Mouse (Mus musculus) myocyte (in vitro differentiated cells): Measurements from ENCODE around the gene Zfp750. TPM values are rescaled to one million over a fixed set of nuclear protein-coding genes. Genes with fewer than 3 reads are reported as not detected.
A peak's percentile ranks its signal among the peaks of the same experiment; 100 is the strongest.

ENCODE experiments used
- H3K27me3 ChIP-seq: one replicate; pipeline ENCODE4 v1.6.1; 2011; ENCODE audit not compliant: control insufficient read depth, insufficient read depth, insufficient read length
- H3K36me3 ChIP-seq: one replicate; pipeline ENCODE4 v1.6.1; 2011; ENCODE audit not compliant: control insufficient read depth, insufficient read depth
- H3K4me2 ChIP-seq: one replicate; pipeline ENCODE4 v1.6.1; 2011; ENCODE audit warnings: low read depth, control low read depth
- H3K4me3 ChIP-seq: one replicate; pipeline ENCODE4 v1.5.1; 2011; ENCODE audit warnings: mild to moderate bottlenecking, control low read depth, moderate library complexity
- H3K79me2 ChIP-seq: one replicate; pipeline ENCODE4 v1.6.1; 2011; ENCODE audit not compliant: control insufficient read depth, insufficient read depth
- H3ac ChIP-seq: one replicate; pipeline ENCODE4 v1.6.1; 2011; ENCODE audit not compliant: control insufficient read depth, insufficient read length
- CEBPB ChIP-seq: IDR thresholded peaks from 2 replicates; pipeline ENCODE4 v1.6.1; 2011; ENCODE audit warnings: mild to moderate bottlenecking, moderate library complexity; ENCODE audit not compliant: poor library complexity, insufficient read depth, severe bottlenecking
- E2F4 ChIP-seq: IDR thresholded peaks from one replicate; pipeline ENCODE4 v1.6.1; 2011; ENCODE audit warnings: mild to moderate bottlenecking, control low read depth, moderate library complexity; ENCODE audit not compliant: insufficient read depth
- MAX ChIP-seq: IDR thresholded peaks from one replicate; pipeline ENCODE4 v1.6.1; 2011; ENCODE audit warnings: low read depth, mild to moderate bottlenecking, control low read depth
- MYOD1 ChIP-seq, 3 experiments: IDR thresholded peaks; one replicate each; pipeline ENCODE4 v1.6.1; 2011; ENCODE audit warnings: control low read depth in 2 of 3, low read depth in 2 of 3, mild to moderate bottlenecking in 2 of 3, moderate library complexity in 1 of 3; ENCODE audit not compliant: insufficient read length in 2 of 3, control insufficient read depth in 1 of 3
- MYOG ChIP-seq, 3 experiments: IDR thresholded peaks; one replicate each; pipeline ENCODE4 v1.6.1; 2011; ENCODE audit warnings: control low read depth in 2 of 3, low read depth in 2 of 3, mild to moderate bottlenecking in 2 of 3; ENCODE audit not compliant: insufficient read length in 2 of 3, control insufficient read depth in 1 of 3, insufficient read depth in 1 of 3
- POLR2A ChIP-seq: IDR thresholded peaks from one replicate; pipeline ENCODE4 v1.6.1; 2011; ENCODE audit warnings: low read depth, mild to moderate bottlenecking, control low read depth, moderate library complexity; ENCODE audit not compliant: insufficient read length
- POLR2AphosphoS2 ChIP-seq: IDR thresholded peaks from one replicate; pipeline ENCODE4 v1.6.1; 2011; ENCODE audit warnings: low read depth, control low read depth; ENCODE audit not compliant: insufficient read length
- REST ChIP-seq: IDR thresholded peaks from one replicate; pipeline ENCODE4 v1.6.1; 2011; ENCODE audit warnings: mild to moderate bottlenecking, control low read depth, moderate library complexity; ENCODE audit not compliant: insufficient read depth, insufficient read length
- SRF ChIP-seq: IDR thresholded peaks from one replicate; pipeline ENCODE4 v1.6.1; 2011; ENCODE audit warnings: low read depth; ENCODE audit not compliant: control insufficient read depth, insufficient read length
- TCF12 ChIP-seq: IDR thresholded peaks from one replicate; pipeline ENCODE4 v1.6.1; 2011; ENCODE audit warnings: mild to moderate bottlenecking, control low read depth; ENCODE audit not compliant: poor library complexity, insufficient read depth, severe bottlenecking
- TCF3 ChIP-seq: IDR thresholded peaks from one replicate; pipeline ENCODE4 v1.6.1; 2011; ENCODE audit warnings: low read depth, control low read depth; ENCODE audit not compliant: insufficient read length
- USF1 ChIP-seq: IDR thresholded peaks from one replicate; pipeline ENCODE4 v1.6.1; 2011; ENCODE audit warnings: low read depth, mild to moderate bottlenecking, control low read depth, moderate library complexity
- polyA plus RNA-seq: library from polyadenylated mRNA; unstranded; fragments of >200 nt; fragmentation: generic; extraction: Trizol; gene quantifications from one replicate; pipeline ENCODE4 v1.2.1, GENCODE M21; 2012; ENCODE audit warnings: missing spikeins

Gene Zfp750
- polyA plus RNA-seq, 1 experiment = 0.66 TPM

- H3K36me3 ChIP-seq = no peaks in the 10 kb centered on the region
- H3K79me2 ChIP-seq = no peaks in the 10 kb centered on the region
- H3K27me3 ChIP-seq = no peaks in the 10 kb centered on the region
- no peak overlapping the region for H3K4me3 ChIP-seq
- TF ChIP-seq CEBPB (no peak), USF1 (no peak), POLR2AphosphoS2 (no peak), MYOD1 (IDR thresholded peaks at IDR 0.05; ENCODE audit: control insufficient read depth in 1 of 3, insufficient read length in 2 of 3, low read depth in 2 of 3) (no peak), REST (no peak), TCF12 (no peak), POLR2A (no peak), MAX (no peak), TCF3 (no peak), MYOG (IDR thresholded peaks at IDR 0.05; ENCODE audit: control insufficient read depth in 1 of 3, insufficient read depth in 1 of 3, insufficient read length in 2 of 3, low read depth in 2 of 3) (no peak), SRF (no peak), E2F4 (no peak)
- H3ac ChIP-seq = no peak overlapping the region
- H3K4me2 ChIP-seq = no peak overlapping the region
These were observed 23.3 kb upstream of the Zfp750 start for GRCm38 (mm10) chr11:121542471-121542870.

DNA sequence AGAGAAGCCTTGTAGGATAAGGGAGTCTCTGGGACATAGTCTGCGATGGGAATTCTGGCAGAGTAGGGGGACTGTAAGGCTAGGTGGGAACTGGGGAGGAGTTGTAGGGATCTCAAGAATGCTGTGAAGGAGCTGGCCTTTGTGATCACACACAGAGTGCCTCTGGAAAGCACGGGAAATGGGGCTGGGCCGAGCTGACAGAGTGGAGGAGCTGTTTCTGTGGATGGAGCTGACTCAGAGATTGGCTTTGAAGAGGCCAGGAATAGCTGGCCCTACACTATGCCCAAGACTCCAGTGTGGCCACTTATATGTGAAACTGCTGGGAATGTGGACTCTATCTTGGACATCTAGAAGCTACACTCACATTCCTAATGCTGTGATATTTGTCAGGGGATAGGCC is 17.4 kb upstream of the Zfp750 start:
- Histone ChIP-seq H3K36me3 (no peaks in the 10 kb centered on the region), H3K79me2 (no peaks in the 10 kb centered on the region), H3ac (no peak overlapping the region), H3K4me3 (no peak overlapping the region), H3K27me3 (no peaks in the 10 kb centered on the region), H3K4me2 (no peak overlapping the region)
- TF ChIP-seq POLR2AphosphoS2 (no peak), CEBPB (no peak), MYOG (IDR thresholded peaks at IDR 0.05; ENCODE audit: control insufficient read depth in 1 of 3, insufficient read depth in 1 of 3, insufficient read length in 2 of 3, low read depth in 2 of 3) (no peak), SRF (no peak)

DNA sequence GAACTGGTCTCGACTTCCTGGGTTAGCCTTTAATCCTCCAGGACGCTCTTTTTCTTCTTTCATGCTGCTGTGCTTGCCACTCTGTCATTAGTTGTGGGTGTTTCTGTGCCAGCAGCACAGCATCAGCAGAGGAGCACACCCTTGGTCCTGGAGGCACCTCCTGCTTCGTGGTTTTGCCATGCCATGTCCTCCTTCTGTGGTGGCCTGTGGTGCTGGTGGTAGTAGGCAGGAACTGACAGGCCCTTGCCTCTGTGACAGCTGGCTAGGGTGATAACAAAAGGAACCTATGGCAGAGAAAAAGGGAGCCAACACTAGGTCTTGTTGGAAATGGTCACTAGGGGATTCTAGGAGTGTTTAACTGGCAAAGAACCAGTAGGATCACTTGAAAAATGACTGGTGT is 10.6 kb upstream of the Zfp750 start:
- H3ac ChIP-seq = no peak overlapping the region
- TF ChIP-seq TCF12 = peak; percentile 8
- TF ChIP-seq REST = no peak
- TF ChIP-seq MAX = no peak
- TF ChIP-seq POLR2AphosphoS2 = no peak
- TF ChIP-seq MYOG (IDR thresholded peaks at IDR 0.05; ENCODE audit: control insufficient read depth in 1 of 3, insufficient read depth in 1 of 3, insufficient read length in 2 of 3, low read depth in 2 of 3) = peak; percentile 26 to 89 (median 59)
- TF ChIP-seq TCF3 = no peak
- no peak for TF ChIP-seq POLR2A
- TF ChIP-seq MYOD1 (IDR thresholded peaks at IDR 0.05; ENCODE audit: control insufficient read depth in 1 of 3, insufficient read length in 2 of 3, low read depth in 2 of 3) = peak in 2 of 3 experiments; percentile 40 to 72
- peaks cover 15% of the 10 kb centered on the region for H3K79me2 ChIP-seq
- no peaks in the 10 kb centered on the region for H3K27me3 ChIP-seq
- no peak overlapping the region for H3K4me3 ChIP-seq
- H3K36me3 ChIP-seq = no peaks in the 10 kb centered on the region
- H3K4me2 ChIP-seq = no peak overlapping the region

GRCm38 (mm10) chr11:121524191-121524590 is 5.1 kb upstream of the Zfp750 start:
- Histone ChIP-seq H3K4me2 (no peak overlapping the region), H3K27me3 (no peaks in the 10 kb centered on the region), H3ac (no peak overlapping the region), H3K4me3 (no peak overlapping the region), H3K79me2 (peaks cover 28% of the 10 kb centered on the region), H3K36me3 (no peaks in the 10 kb centered on the region)
- TF ChIP-seq SRF (no peak), MAX (no peak), USF1 (no peak), POLR2A (no peak), TCF3 (no peak), CEBPB (no peak), MYOD1 (IDR thresholded peaks at IDR 0.05; ENCODE audit: control insufficient read depth in 1 of 3, insufficient read length in 2 of 3, low read depth in 2 of 3) (no peak), TCF12 (no peak), E2F4 (no peak), MYOG (IDR thresholded peaks at IDR 0.05; ENCODE audit: control insufficient read depth in 1 of 3, insufficient read depth in 1 of 3, insufficient read length in 2 of 3, low read depth in 2 of 3) (no peak), REST (no peak), POLR2AphosphoS2 (no peak)

DNA sequence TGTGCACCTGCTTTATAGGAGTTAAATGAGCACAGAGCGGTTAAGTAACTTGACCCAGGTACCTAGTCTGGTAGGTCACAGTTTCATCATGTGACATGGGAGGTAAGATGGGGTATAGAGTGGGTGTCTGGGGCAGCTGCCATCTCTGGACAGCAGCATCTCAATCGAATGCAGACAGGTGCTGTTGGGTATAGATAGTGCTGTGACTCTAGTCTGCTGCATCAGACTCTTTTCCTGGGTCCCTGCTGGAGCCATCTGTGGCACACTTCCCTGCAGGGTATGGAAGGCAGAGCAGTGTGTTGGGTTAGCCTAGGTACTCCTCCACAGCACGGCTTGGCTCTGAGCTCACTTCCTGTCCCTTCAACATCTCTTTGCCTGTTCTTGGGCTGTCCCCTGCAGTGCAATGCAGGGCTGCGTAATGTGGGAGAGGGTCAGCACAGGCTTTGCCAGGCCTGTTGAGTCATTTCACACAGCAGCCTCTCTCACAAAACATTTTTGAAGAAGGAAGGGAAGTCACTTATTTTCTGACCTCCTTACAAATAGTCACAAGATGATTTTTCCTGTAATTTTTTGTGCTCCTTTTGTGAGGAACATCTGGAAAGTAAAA is 3.1 kb upstream of the Zfp750 start:
- peaks cover 22% of the 10 kb centered on the region for H3K79me2 ChIP-seq
- H3K4me2 ChIP-seq = no peak overlapping the region
- no peak overlapping the region for H3ac ChIP-seq
- no peaks in the 10 kb centered on the region for H3K27me3 ChIP-seq
- H3K4me3 ChIP-seq = no peak overlapping the region
- peaks cover 8% of the 10 kb centered on the region for H3K36me3 ChIP-seq
- TF ChIP-seq POLR2A (no peak), MYOG (IDR thresholded peaks at IDR 0.05; ENCODE audit: control insufficient read depth in 1 of 3, insufficient read depth in 1 of 3, insufficient read length in 2 of 3, low read depth in 2 of 3) (peak in 1 of 3 experiments; percentile 52), MYOD1 (IDR thresholded peaks at IDR 0.05; ENCODE audit: control insufficient read depth in 1 of 3, insufficient read length in 2 of 3, low read depth in 2 of 3) (peak in 1 of 3 experiments; percentile 82)
